Mouse (Mus musculus) cerebellum, adult 11 months (tissue): ENCODE data around the gene Phospho1.
"Not testable (repeated sequence)": the region's sequence is repeated elsewhere in the genome, so short reads cannot be mapped to it uniquely, and the experiment has no call there.

ENCODE experiments used
- DNase-seq: peaks from one replicate; pipeline ENCODE4 v3.0.0; 2022

The Phospho1 gene

DNA sequence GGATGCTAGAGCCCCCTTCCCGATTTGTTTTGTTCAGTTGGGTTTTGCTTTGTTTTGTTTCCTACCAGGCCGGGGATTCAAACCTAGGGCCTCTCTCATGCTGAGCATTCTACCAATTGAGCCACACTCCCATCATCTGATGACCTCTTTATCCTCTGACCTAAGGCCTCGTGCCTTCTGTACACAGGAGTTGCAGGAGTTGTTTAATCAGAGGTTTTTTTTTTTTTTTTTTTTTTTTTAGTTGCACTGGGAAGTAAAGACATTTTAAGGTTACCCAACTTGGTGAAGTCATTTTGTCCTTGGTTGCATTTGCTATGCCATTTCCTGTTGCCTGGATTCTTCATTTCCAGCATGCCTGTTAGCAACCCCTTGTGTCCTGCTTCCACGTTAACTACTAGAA lies 45.1 kb downstream of the Phospho1 start:
- DNase-seq, result no peak

DNA sequence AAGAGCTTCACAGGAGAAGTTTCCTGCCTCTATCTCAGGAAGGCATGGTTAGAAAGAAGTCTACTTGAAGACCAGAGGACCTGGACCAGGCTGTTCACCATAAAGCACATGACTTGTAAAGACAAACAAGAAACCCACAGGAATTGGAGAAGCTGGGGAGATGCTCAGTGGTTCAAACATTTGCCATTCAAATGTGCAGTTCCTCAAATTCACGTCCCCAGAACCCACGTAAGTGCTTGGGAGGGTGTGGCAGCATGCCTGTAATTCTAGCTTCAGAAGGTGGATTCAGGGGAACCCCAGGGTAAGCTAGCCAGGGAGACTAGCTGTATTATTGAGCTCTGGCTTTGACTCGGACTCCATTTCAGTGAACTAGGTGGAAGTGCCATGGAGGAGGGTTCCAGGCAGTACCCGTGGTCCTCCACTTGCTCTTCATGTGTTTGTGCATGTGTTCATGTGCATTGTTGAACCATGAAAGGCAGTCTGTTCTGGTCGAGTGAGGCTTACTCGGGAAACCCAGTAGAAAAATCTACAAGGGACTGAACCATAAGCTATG lies 45.7 kb downstream of the Phospho1 start:
- no peak for DNase-seq

DNA sequence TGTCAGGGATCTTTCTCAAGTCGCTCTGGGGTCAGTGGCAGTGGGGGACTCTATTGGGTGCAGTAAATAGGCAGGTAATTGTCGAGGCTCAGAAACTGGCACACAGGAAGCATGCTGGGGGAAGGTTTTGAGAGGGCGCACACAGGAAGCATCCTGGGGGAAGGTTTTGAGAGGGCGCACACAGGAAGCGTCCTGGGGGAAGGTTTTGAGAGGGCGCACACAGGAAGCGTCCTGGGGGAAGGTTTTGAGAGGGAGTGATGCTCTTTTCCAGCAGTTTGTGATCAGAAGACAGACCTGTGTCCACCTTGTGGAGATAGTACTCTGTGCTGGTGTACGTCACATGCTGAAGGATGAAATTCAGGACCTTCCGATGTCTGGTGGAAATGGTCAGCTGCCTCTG lies 51.5 kb downstream of the Phospho1 start:
- DNase-seq, result no peak

DNA sequence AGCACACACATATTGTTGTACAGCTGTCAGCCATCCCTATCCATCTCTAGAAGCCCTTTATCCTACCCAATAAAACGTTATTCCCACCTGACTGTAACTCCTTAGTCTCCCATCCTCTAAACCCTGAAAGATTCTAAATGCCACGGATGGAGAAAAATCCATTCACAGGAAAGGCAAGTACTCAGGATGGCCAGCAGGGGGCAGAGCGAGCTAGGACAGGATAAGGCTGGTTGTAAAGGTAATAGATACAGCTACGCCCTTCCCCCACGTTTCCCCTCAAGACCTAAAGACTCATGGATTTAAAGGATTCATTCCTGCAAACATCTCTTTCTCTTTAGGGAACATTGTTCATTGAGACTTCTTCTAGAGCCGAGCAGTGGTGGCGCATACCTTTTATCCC lies 52.0 kb downstream of the Phospho1 start:
- DNase-seq, result no peak

DNA sequence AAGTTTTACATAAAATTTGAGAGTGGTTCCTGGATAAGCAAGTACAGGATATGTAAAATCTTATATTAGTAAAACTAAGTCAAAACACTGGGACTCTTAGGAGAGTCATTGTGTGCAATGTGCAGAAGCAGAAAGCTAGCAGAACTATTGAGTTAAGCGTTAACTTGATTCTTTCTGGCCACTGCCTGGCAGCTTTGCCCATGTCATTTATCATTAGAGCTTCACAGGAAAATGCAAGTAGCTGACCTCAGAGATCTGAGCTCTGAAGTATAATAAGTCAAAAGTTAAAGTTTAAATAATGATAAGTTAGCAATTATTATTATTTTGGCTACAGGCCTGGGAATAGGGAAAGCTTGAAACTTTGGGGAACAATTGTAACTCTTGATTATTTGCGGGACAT lies 55.6 kb downstream of the Phospho1 start:
- DNase-seq, result not testable (repeated sequence)
